Mouse (Mus musculus) heart, embryonic 14.5 days (tissue): ENCODE measurements at regions not wholly inside any gene's neighbourhood (a gene's known extent, or its start where the extent isn't known, plus 50 kb on each side); places are given as distances from the start of the nearest gene placed in this dataset.

Experiments used
- ATAC-seq: fragments of 200-750 bp; cut with Nextera tagmentation; 2 replicates; pipeline ENCODE4 v1.8.0; 2017; ENCODE audit warnings: low read depth, moderate TSS enrichment; ENCODE audit not compliant: insufficient number of reproducible peaks, insufficient read depth, low FRiP score
- H3K27ac ChIP-seq, 2 experiments: fragments of 200-500 bp in 1 of 2; fragments of 300-500 bp in 1 of 2; sonication (generic) in 1 of 2; replicated peaks in 1 of 2; 2 replicates each; pipeline ENCODE4 v1.5.1; 2012 to 2014; ENCODE audit warnings: low read depth in 2 of 2, low read length in 2 of 2, control low read depth in 1 of 2, mild to moderate bottlenecking in 1 of 2, mixed read lengths in 1 of 2; ENCODE audit not compliant: control insufficient read depth in 1 of 2, insufficient read depth in 1 of 2
- H3K27me3 ChIP-seq: fragments of 300-500 bp; sonication (generic); 2 replicates; pipeline ENCODE4 v1.6.1; 2014; ENCODE audit warnings: mild to moderate bottlenecking, low read length, control low read depth; ENCODE audit not compliant: control insufficient read depth, insufficient read depth
- H3K36me3 ChIP-seq: fragments of 300-500 bp; sonication (generic); 2 replicates; pipeline ENCODE4 v1.6.1; 2014; ENCODE audit warnings: mild to moderate bottlenecking, control low read depth, low read length, mixed read lengths; ENCODE audit not compliant: control insufficient read depth, insufficient read depth
- H3K4me1 ChIP-seq, 2 experiments: fragments of 200-500 bp in 1 of 2; fragments of 300-500 bp in 1 of 2; sonication (generic) in 1 of 2; 2 replicates each; pipeline ENCODE4 v1.6.1; 2012 to 2014; ENCODE audit warnings: low read length in 2 of 2, control low read depth in 1 of 2, mixed read lengths in 1 of 2; ENCODE audit not compliant: control insufficient read depth in 2 of 2, insufficient read depth in 2 of 2
- H3K4me2 ChIP-seq: fragments of 300-500 bp; sonication (generic); 2 replicates; pipeline ENCODE4 v1.6.1; 2014; ENCODE audit warnings: mild to moderate bottlenecking, low read length
- H3K4me3 ChIP-seq, 2 experiments: fragments of 200-500 bp in 1 of 2; fragments of 300-500 bp in 1 of 2; sonication (generic) in 1 of 2; 2 replicates each; pipeline ENCODE4 v1.5.1; 2012 to 2014; ENCODE audit warnings: low read length in 2 of 2, mild to moderate bottlenecking in 2 of 2, control low read depth in 1 of 2, low read depth in 1 of 2, moderate library complexity in 1 of 2; ENCODE audit not compliant: control insufficient read depth in 1 of 2, insufficient read depth in 1 of 2
- H3K9ac ChIP-seq: fragments of 300-500 bp; sonication (generic); 2 replicates; pipeline ENCODE4 v1.6.1; 2014; ENCODE audit warnings: mild to moderate bottlenecking, low read length
- H3K9me3 ChIP-seq: fragments of 300-500 bp; sonication (generic); 2 replicates; pipeline ENCODE4 v1.6.1; 2016; ENCODE audit warnings: low read length, control low read depth; ENCODE audit not compliant: control insufficient read depth
- WGBS: fragments of 180-500 bp; shearing (Covaris S2); extraction: QIAGEN DNeasy Blood & Tissue Kit; methylation state at CpG from one replicate; pipeline ENCODE4 v1.1.7; 2014; 5-methylcytosine and 5-hydroxymethylcytosine counted together

- WGBS = 2% methylated on average over 6 of the region's 6 CpGs
- Histone ChIP-seq H3K27me3 (peaks cover 5% of the 10 kb centered on the region; the same call in 1 of the 2 replicates), H3K9ac (no peak overlapping the region), H3K27ac (no peak overlapping the region), H3K4me3 (no peak overlapping the region), H3K4me2 (no peak overlapping the region), H3K4me1 (peaks cover 2 to 15% of the 10 kb centered on the region in 2 experiments), H3K9me3 (no peaks in the 10 kb centered on the region), H3K36me3 (no peaks in the 10 kb centered on the region)
- no peak for ATAC-seq
These were observed 70.5 kb upstream of the Hnrnpa3 start for GRCm38 (mm10) chr2:75588572-75588971.

- Histone ChIP-seq H3K27ac (no peak overlapping the region), H3K9ac (peak overlapping the region; percentile 46), H3K4me3 (peak overlapping the region; percentile 7 to 27), H3K9me3 (no peaks in the 10 kb centered on the region), H3K4me2 (peak overlapping the region; percentile 65), H3K27me3 (peaks cover 5% of the 10 kb centered on the region; the same call in 1 of the 2 replicates), H3K4me1 (peaks cover 2 to 12% of the 10 kb centered on the region in 2 experiments), H3K36me3 (no peaks in the 10 kb centered on the region)
- ATAC-seq = no peak
- WGBS = 4% methylated on average over 19 of the region's 19 CpGs
These were observed 69.6 kb upstream of the Hnrnpa3 start for GRCm38 (mm10) chr2:75589452-75589851.

- H3K9ac ChIP-seq = 0 out of 2 replicates have a peak overlapping the region, but pooled peaks have one; percentile 46
- H3K4me2 ChIP-seq = peak overlapping the region; percentile 65
- H3K4me1 ChIP-seq = peaks cover 2 to 7% of the 10 kb centered on the region in 2 experiments
- 7% methylated on average over 10 of the region's 10 CpGs for whole genome bisulfite sequencing
- H3K36me3 ChIP-seq = no peaks in the 10 kb centered on the region
- H3K9me3 ChIP-seq = no peaks in the 10 kb centered on the region
- no peak for ATAC-seq
- no peak overlapping the region for H3K27ac ChIP-seq
- peak overlapping the region in 1 of 2 experiments; percentile 27; a peak in 2 of 4 replicates for H3K4me3 ChIP-seq
- peaks cover 5% of the 10 kb centered on the region; the same call in 1 of the 2 replicates for H3K27me3 ChIP-seq
These were observed 68.9 kb upstream of the Hnrnpa3 start for GRCm38 (mm10) chr2:75590175-75590574.

GRCm38 (mm10) chr2:75600511-75600910 is 58.5 kb upstream of the Hnrnpa3 start:
- ATAC-seq = no peak
- H3K27me3 ChIP-seq = no peaks in the 10 kb centered on the region
- H3K9ac ChIP-seq = no peak overlapping the region
- no peak overlapping the region for H3K27ac ChIP-seq
- H3K9me3 ChIP-seq = no peaks in the 10 kb centered on the region
- peaks cover 0 to 5% of the 10 kb centered on the region in 2 experiments; a peak in 3 of 4 replicates for H3K4me1 ChIP-seq
- H3K4me2 ChIP-seq = no peak overlapping the region
- no peaks in the 10 kb centered on the region for H3K36me3 ChIP-seq
- WGBS = 63% methylated on average over 5 of the region's 5 CpGs
- no peak overlapping the region for H3K4me3 ChIP-seq

GRCm38 (mm10) chr2:75603175-75603871 is 55.7 kb upstream of the Hnrnpa3 start:
- Histone ChIP-seq H3K9me3 (no peaks in the 10 kb centered on the region), H3K4me3 (peak overlapping the region; percentile 38 to 50), H3K36me3 (no peaks in the 10 kb centered on the region), H3K9ac (peak overlapping the region; percentile 52), H3K4me2 (peak overlapping the region; percentile 75), H3K27ac (no peak overlapping the region), H3K4me1 (peaks cover 0 to 5% of the 10 kb centered on the region in 2 experiments; a peak in 3 of 4 replicates), H3K27me3 (no peaks in the 10 kb centered on the region)
- 11% methylated on average over 24 of the region's 26 CpGs for WGBS
- no peak for ATAC-seq

GRCm38 (mm10) chr2:75605634-75606033 is 53.4 kb upstream of the Hnrnpa3 start:
- no peak for ATAC-seq
- Histone ChIP-seq H3K4me2 (no peak overlapping the region; the same call in 1 of the 2 replicates), H3K36me3 (no peaks in the 10 kb centered on the region), H3K4me1 (peaks cover 5% of the 10 kb centered on the region in 2 experiments; a peak in 3 of 4 replicates), H3K9ac (no peak overlapping the region), H3K4me3 (no peak overlapping the region), H3K9me3 (no peaks in the 10 kb centered on the region), H3K27ac (no peak overlapping the region), H3K27me3 (no peaks in the 10 kb centered on the region)
- 2% methylated on average over 7 of the region's 7 CpGs for WGBS

- no peaks in the 10 kb centered on the region for H3K9me3 ChIP-seq
- H3K4me2 ChIP-seq = no peak overlapping the region
- H3K27ac ChIP-seq = no peak overlapping the region
- peaks cover 5% of the 10 kb centered on the region in 2 experiments; a peak in 3 of 4 replicates for H3K4me1 ChIP-seq
- no peaks in the 10 kb centered on the region for H3K36me3 ChIP-seq
- no peak overlapping the region for H3K4me3 ChIP-seq
- H3K27me3 ChIP-seq = no peaks in the 10 kb centered on the region
- 64% methylated on average over 11 of the region's 11 CpGs for WGBS
- no peak for ATAC-seq
- no peak overlapping the region for H3K9ac ChIP-seq
These were observed 51.8 kb upstream of the Hnrnpa3 start for GRCm38 (mm10) chr2:75607010-75607915.
